Mouse (Mus musculus): ENCODE measurements around the gene Selenow.

DNA sequence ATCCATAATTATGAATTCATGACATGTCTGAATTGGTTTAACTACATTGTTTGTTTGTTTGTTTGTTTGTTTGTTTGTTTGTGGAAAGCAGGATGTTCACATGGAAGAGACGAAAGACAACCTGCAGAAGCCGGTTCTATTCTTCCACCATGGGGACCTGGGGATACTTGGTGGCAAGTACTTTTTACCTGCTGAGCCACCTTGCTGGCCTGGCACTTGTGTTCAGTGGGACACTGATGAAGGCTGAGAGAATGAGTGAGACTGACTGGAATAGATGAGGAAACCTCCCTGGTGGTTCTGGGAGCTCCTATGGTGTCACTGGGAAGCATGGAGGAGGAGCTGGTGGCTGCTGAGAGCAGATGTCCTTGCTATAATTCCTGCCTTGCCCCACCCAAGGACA, 39.9 kb downstream of the Selenow start, which contains the start of gene Crxos:
- TF ChIP-seq CTCF (IDR thresholded peaks at IDR 0.05; ENCODE audit: low read depth) (no peak), EP300 (IDR thresholded peaks at IDR 0.05; ENCODE audit: low read depth) (no peak)
